Mouse (Mus musculus): Measurements from ENCODE around the gene Tigd3.

- TF ChIP-seq CTCF (IDR thresholded peaks at IDR 0.05; ENCODE audit: extremely low read depth, insufficient read depth, insufficient read length, insufficient replicate concordance) (no peak), POLR2A (IDR thresholded peaks at IDR 0.05; ENCODE audit: low read depth, low read length) (no peak)
These were observed 50.9 kb downstream of the Tigd3 start for GRCm38 (mm10) chr19:5842785-5843730.
